ENCODE assay signal across 20 mouse cellular contexts in genomic region chr2:164991111-164991510, GRCm38 (mm10). TPM values are rescaled to one million over a fixed set of nuclear protein-coding genes. Genes with fewer than 3 reads are reported as not detected.
"Had no signal": no experiment of that assay in that cellular context is flagged by ENCODE, and none has a peak within 500 bp of the region (broad histone marks: within the 10 kb centered on the region; RNA-seq: fewer than 3 reads in every experiment).

No protein-coding gene starts in this region.

- H3K4me3 ChIP-seq: intestine, embryonic 15.5 days; limb, embryonic 12.5 days; limb, embryonic 15.5 days; midbrain, embryonic 12.5 days; neural tube, embryonic 12.5 days; neural tube, embryonic 15.5 days had no signal

- H3K9ac ChIP-seq: intestine, embryonic 15.5 days; limb, embryonic 12.5 days; limb, embryonic 15.5 days; liver, embryonic 14.5 days; liver, postnatal 0 days; lung, embryonic 14.5 days; midbrain, embryonic 12.5 days; neural tube, embryonic 12.5 days; neural tube, embryonic 15.5 days had no signal

- H3K4me1 ChIP-seq: intestine, embryonic 15.5 days; limb, embryonic 12.5 days; limb, embryonic 15.5 days; midbrain, embryonic 12.5 days had no signal

- H3K4me2 ChIP-seq: intestine, embryonic 15.5 days; limb, embryonic 12.5 days; limb, embryonic 15.5 days; liver, embryonic 11.5 days; lung, embryonic 14.5 days; midbrain, embryonic 12.5 days; neural tube, embryonic 12.5 days; neural tube, embryonic 15.5 days had no signal

- H3K9me3 ChIP-seq: intestine, embryonic 15.5 days; limb, embryonic 12.5 days; limb, embryonic 15.5 days; midbrain, embryonic 12.5 days; neural tube, embryonic 12.5 days; neural tube, embryonic 15.5 days had no signal

- H3K27me3 ChIP-seq: neural tube, embryonic 15.5 days had no signal

- ATAC-seq: intestine, embryonic 15.5 days; liver, postnatal 0 days; lung, postnatal 0 days had no signal

- H3K27ac ChIP-seq: intestine, embryonic 15.5 days; limb, embryonic 12.5 days; limb, embryonic 15.5 days; liver, embryonic 14.5 days; macrophage; midbrain, embryonic 12.5 days; neural tube, embryonic 12.5 days; neural tube, embryonic 15.5 days had no signal

- DNase-seq: kidney, adult 18-20 months; kidney, adult 9 months; kidney, postnatal 14 days; kidney, postnatal 4 days; layer of hippocampus, adult 9-11 months; left cerebral cortex, postnatal 4 days; liver, postnatal 0 days; lung, embryonic 14.5 days; thymus, adult 18-20 months; thymus, postnatal 36 days had no signal

- H3K36me3 ChIP-seq: intestine, embryonic 15.5 days; limb, embryonic 12.5 days; limb, embryonic 15.5 days; midbrain, embryonic 12.5 days had no signal

RNA-seq across cellular contexts. Expression of gene Slc12a5, which starts 30.5 kb away (rescaled TPM):
- polyA plus RNA-seq: macrophage had no signal
